Mouse (Mus musculus) small intestine, adult 2 months (tissue): ENCODE data around the gene Herpud1. TPM values are rescaled to one million over a fixed set of nuclear protein-coding genes. Genes with fewer than 3 reads are reported as not detected.

Experiments
- H3K27ac ChIP-seq: fragments of 200-500 bp; 2 replicates; pipeline ENCODE4 v1.5.1; 2012; ENCODE audit warnings: low read depth, low read length, control low read depth, inconsistent platforms; ENCODE audit not compliant: insufficient read depth
- H3K27me3 ChIP-seq: fragments of 200-500 bp; 2 replicates; pipeline ENCODE4 v1.6.1; 2012; ENCODE audit warnings: mild to moderate bottlenecking, moderate library complexity, low read length, inconsistent platforms; ENCODE audit not compliant: control insufficient read depth, insufficient read depth
- H3K36me3 ChIP-seq: fragments of 200-500 bp; 2 replicates; pipeline ENCODE4 v1.6.1; 2012; ENCODE audit warnings: mild to moderate bottlenecking, low read length, control low read depth, inconsistent platforms; ENCODE audit not compliant: control insufficient read depth, insufficient read depth
- H3K4me1 ChIP-seq: fragments of 200-500 bp; 2 replicates; pipeline ENCODE4 v1.6.1; 2012; ENCODE audit warnings: low read length, inconsistent platforms, mixed read lengths; ENCODE audit not compliant: control insufficient read depth, insufficient read depth, insufficient read length
- H3K4me3 ChIP-seq: fragments of 200-500 bp; 2 replicates; pipeline ENCODE4 v1.5.1; 2012; ENCODE audit warnings: low read depth, mild to moderate bottlenecking, control low read depth, inconsistent platforms, low read length, moderate library complexity
- CTCF ChIP-seq: fragments of 200-500 bp; IDR thresholded peaks from 2 replicates; pipeline ENCODE4 v1.5.1; 2012; ENCODE audit warnings: low read depth, mild to moderate bottlenecking, control low read depth, inconsistent platforms, low read length, moderate library complexity, mixed read lengths; ENCODE audit not compliant: insufficient replicate concordance, insufficient read length; ENCODE audit errors: extremely low read depth
- POLR2A ChIP-seq: fragments of 200-500 bp; IDR thresholded peaks from 2 replicates; pipeline ENCODE4 v1.6.1; 2012; ENCODE audit warnings: low read depth, mild to moderate bottlenecking, control low read depth, inconsistent platforms, low read length, moderate library complexity
- WGBS: fragments of 180-500 bp; shearing (Covaris S2); methylation state at CpG from one replicate; pipeline ENCODE4 v1.1.7; 2018; 5-methylcytosine and 5-hydroxymethylcytosine counted together
- polyA plus RNA-seq: library from polyadenylated mRNA; depleted of rRNA; stranded (reverse); fragments of >200 nt; gene quantifications from 2 replicates; pipeline ENCODE4 v1.2.3, GENCODE M21; 2012; rRNA removed

The Herpud1 gene
- polyA plus RNA-seq, 1 experiment, result 331 TPM

- Histone ChIP-seq H3K27ac (no peak overlapping the region), H3K27me3 (no peaks in the 10 kb centered on the region), H3K4me1 (peaks cover 2% of the 10 kb centered on the region; the same call in 1 of the 2 replicates), H3K36me3 (no peaks in the 10 kb centered on the region), H3K4me3 (no peak overlapping the region)
- 51% methylated on average over 3 of the region's 3 CpGs for WGBS
- no peak for TF ChIP-seq CTCF
- TF ChIP-seq POLR2A, result no peak
Observed at GRCm38 (mm10) chr8:94436900-94437299, 50.7 kb downstream of the Herpud1 start.

DNA sequence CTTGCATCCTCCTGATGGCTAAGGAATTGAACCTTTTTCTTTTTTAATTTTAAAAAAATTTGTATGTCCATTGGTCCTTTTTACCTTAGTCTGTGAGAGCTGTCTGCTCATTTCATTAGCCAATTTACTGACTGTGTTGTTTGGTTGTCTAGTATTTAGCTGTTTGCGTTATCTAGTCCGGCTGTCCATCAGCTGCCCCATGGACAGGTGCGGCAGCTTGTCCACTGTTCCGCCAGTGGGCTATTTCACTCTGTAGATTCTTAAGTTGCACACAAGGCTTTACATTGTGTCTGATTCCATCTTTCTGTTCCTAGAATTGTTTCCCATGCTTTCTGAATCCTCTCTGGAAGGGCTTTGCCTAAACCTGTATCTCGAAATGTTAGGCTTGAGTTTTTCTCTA, 52.4 kb downstream of the Herpud1 start:
- no peaks in the 10 kb centered on the region for H3K27me3 ChIP-seq
- TF ChIP-seq POLR2A, result no peak
- no peak for TF ChIP-seq CTCF
- no peak overlapping the region for H3K27ac ChIP-seq
- 91% methylated on average over 5 of the region's 5 CpGs for WGBS
- no peak overlapping the region for H3K4me3 ChIP-seq
- H3K4me1 ChIP-seq, result peaks cover 7% of the 10 kb centered on the region; the same call in 1 of the 2 replicates
- no peaks in the 10 kb centered on the region for H3K36me3 ChIP-seq

DNA sequence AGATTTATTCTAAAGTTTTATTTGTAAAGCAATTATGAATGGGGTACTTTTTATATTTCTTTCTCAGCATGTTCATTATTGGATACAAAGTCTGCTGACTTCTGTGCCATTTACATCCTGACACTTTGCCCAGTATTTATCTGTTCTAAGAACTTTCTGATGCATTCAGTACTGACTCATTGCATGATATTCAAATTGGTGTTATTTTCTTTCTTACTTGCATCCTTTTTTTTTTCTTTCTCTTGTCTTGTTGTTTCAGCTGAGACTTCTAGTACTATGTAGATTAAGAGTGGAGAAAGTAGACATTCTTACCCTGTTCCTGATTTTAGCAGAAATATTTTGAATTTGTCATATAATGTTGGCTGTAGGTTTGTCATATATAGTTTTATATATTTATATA, 53.5 kb downstream of the Herpud1 start:
- no peak overlapping the region for H3K4me3 ChIP-seq
- peaks cover 7% of the 10 kb centered on the region; the same call in 1 of the 2 replicates for H3K4me1 ChIP-seq
- no peak overlapping the region for H3K27ac ChIP-seq
- no peaks in the 10 kb centered on the region for H3K36me3 ChIP-seq
- no peak for TF ChIP-seq POLR2A
- TF ChIP-seq CTCF, result no peak
- no peaks in the 10 kb centered on the region for H3K27me3 ChIP-seq

DNA sequence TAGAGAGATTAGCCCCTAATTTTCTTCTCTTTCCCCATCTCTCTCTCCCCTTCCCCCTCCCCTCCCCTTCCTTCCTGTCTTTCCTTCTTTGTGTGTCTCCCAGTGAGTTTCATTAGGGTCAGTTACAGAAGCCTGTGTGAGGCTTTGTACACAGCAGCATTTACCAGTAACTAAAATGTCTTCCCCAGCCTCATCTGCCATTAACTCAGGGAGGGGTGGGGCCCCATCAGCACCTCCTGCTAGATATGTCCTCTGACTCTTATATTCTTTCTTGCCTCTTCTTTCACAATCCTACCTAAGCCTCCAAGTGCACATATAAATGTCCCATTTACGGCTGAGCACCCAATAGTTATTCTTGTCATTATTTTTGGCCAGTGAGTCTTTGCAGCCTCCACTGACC, 54.2 kb downstream of the Herpud1 start:
- H3K36me3 ChIP-seq, result no peaks in the 10 kb centered on the region
- H3K27me3 ChIP-seq, result no peaks in the 10 kb centered on the region
- WGBS, result 90% methylated on average over 1 of the region's 1 CpGs
- no peak overlapping the region for H3K27ac ChIP-seq
- peaks cover 7% of the 10 kb centered on the region; the same call in 1 of the 2 replicates for H3K4me1 ChIP-seq
- no peak overlapping the region for H3K4me3 ChIP-seq
- TF ChIP-seq POLR2A (no peak), CTCF (no peak)

DNA sequence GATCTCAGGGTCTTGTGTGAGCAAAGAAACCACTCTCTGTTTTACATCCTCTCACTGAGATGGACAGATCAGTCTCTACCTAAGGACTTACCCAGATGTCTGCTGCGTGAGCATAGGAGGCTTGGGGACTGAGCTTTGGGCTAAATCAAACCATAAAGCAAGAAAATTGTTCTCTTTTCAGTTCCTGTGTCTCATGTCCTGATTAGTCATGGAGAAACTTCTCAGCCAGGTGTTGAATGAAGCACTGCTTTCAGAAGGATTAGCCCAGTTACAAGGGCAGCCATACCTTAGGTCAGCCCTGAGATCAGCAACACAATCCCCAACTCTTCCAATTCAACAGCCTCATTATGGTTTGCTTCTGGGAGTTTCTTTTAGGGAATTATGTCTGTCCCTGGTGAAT, 55.4 kb downstream of the Herpud1 start:
- no peaks in the 10 kb centered on the region for H3K36me3 ChIP-seq
- TF ChIP-seq CTCF (no peak), POLR2A (no peak)
- 91% methylated on average over 1 of the region's 1 CpGs for WGBS
- H3K4me3 ChIP-seq, result no peak overlapping the region
- no peak overlapping the region for H3K27ac ChIP-seq
- peaks cover 7% of the 10 kb centered on the region; the same call in 1 of the 2 replicates for H3K4me1 ChIP-seq
- H3K27me3 ChIP-seq, result no peaks in the 10 kb centered on the region

DNA sequence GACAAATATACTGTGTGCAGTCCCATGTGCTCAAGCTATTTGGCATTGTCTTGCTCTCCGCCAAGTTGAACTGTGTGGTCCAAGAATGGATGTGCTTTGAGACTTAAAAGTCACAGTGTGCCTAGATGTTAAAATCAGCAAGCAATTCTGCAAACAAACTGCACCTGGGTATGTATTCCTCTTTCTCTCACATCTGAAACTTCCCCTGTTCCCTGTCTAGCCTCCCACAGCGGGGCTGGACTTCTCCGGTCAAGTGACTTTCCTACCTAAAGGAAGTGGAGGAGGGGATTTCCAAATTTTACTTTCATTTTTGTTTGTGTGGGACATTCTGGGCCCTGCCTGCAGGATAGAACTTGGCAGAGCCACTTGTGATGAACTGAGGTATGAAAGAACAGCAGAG, 56.9 kb downstream of the Herpud1 start:
- TF ChIP-seq CTCF, result no peak
- TF ChIP-seq POLR2A, result no peak
- Histone ChIP-seq H3K27ac (no peak overlapping the region), H3K27me3 (no peaks in the 10 kb centered on the region), H3K4me3 (no peak overlapping the region), H3K4me1 (peaks cover 14% of the 10 kb centered on the region; the same call in 1 of the 2 replicates), H3K36me3 (no peaks in the 10 kb centered on the region)
- WGBS, result 48% methylated on average over 3 of the region's 3 CpGs

DNA sequence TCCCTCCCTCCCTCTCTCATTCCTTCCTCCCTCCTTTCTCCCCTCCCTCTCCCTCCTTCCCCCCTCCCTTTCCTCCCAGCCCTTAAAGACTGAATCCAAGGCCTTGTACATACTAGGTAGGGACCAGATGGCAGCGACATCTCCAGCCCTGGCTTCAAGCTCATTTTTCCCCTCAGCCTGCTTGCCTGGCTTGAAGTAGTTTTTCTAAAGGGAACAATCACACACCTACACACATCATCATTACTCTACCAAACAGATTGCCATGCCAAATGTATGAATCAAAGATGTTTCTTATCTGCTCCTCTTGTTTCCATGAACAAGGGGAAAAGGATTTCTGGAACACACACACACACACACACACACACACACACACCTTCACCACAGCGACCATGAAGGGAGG, 58.2 kb downstream of the Herpud1 start:
- peaks cover 14% of the 10 kb centered on the region; the same call in 1 of the 2 replicates for H3K4me1 ChIP-seq
- no peak overlapping the region for H3K4me3 ChIP-seq
- H3K27ac ChIP-seq, result no peak overlapping the region
- no peaks in the 10 kb centered on the region for H3K27me3 ChIP-seq
- WGBS, result 54% methylated on average over 2 of the region's 2 CpGs
- TF ChIP-seq POLR2A (no peak), CTCF (no peak)
- no peaks in the 10 kb centered on the region for H3K36me3 ChIP-seq

Other genes with a start within 250 kb of the Herpud1 start
- not detected in 2 replicates for gene Mt4, start 249.2 kb upstream of the Herpud1 start, polyA plus RNA-seq
- 0.90 and 2.8 TPM in 2 replicates for gene Mt3, start 233.8 kb upstream of the Herpud1 start, polyA plus RNA-seq
- 50.1 and 80.3 TPM in 2 replicates for gene Mt2, start 213.8 kb upstream of the Herpud1 start, polyA plus RNA-seq
- 966 and 1,593 TPM in 2 replicates for gene Mt1, start 207.4 kb upstream of the Herpud1 start, polyA plus RNA-seq
- 3.6 and 5.4 TPM in 2 replicates for gene Nup93, start 171.9 kb upstream of the Herpud1 start, polyA plus RNA-seq
- gene Slc12a3, start 57.2 kb upstream of the Herpud1 start, polyA plus RNA-seq, result 0.06 and 0.22 TPM in 2 replicates
- 3.4 and 7.4 TPM in 2 replicates for gene Nlrc5, start 47.9 kb downstream of the Herpud1 start, polyA plus RNA-seq
- gene Cpne2, start 146.6 kb downstream of the Herpud1 start, polyA plus RNA-seq, result 25.7 and 108 TPM in 2 replicates
- gene Rspry1, start 215.5 kb downstream of the Herpud1 start, polyA plus RNA-seq, result 1.9 and 3.5 TPM in 2 replicates
- gene Fam192a, start 215.6 kb downstream of the Herpud1 start, polyA plus RNA-seq, result 9.1 and 24.2 TPM in 2 replicates